Mouse (Mus musculus): ENCODE measurements around the gene Akna. TPM values are rescaled to one million over a fixed set of nuclear protein-coding genes. Genes with fewer than 3 reads are reported as not detected.
A peak's percentile ranks its signal among the peaks of the same experiment; 100 is the strongest.

Gene Akna
- polyA plus RNA-seq, 1 experiment from 2014 or later: 11.2 TPM

DNA sequence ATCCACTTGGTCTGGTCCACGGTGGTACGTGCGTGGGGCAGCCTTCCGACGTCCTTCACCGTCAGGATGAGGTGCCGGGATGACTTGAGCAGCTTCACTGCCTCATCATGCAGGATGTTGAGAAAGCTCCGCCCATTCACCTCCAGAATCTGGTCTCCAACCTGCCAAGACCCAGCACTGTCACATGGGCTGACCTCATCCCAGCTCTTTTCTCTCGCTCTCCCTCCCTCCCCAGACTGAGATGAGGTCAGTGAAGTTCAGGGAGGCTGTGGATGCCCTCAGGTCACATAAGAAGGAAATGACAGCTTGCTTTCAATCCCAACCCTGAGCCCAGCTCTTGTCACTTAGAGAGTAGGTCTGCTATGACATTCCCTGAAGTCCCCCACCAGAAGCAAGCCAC, 32.2 kb upstream of the Akna start:
- Histone ChIP-seq H3K9me3 (ENCODE audit: control insufficient read depth, low read length) (no peaks in the 10 kb centered on the region), H3K27ac (ENCODE audit: low read length) (no peak overlapping the region), H3K9ac (replicated peaks; ENCODE audit: low read depth, low read length) (no peak overlapping the region), H3K4me3 (replicated peaks; ENCODE audit: low read length) (no peak overlapping the region), H3K4me1 (replicated peaks; ENCODE audit: control insufficient read depth, insufficient read depth, low read length) (peaks cover 3% of the 10 kb centered on the region; the same call in 1 of the 2 replicates), H3K27me3 (replicated peaks; ENCODE audit: control insufficient read depth, insufficient read depth, low read length) (no peaks in the 10 kb centered on the region), H3K4me2 (ENCODE audit: low read length) (no peak overlapping the region), H3K36me3 (ENCODE audit: control insufficient read depth, insufficient read depth) (no peaks in the 10 kb centered on the region)
- no peak for ATAC-seq
- 90% methylated on average over 9 of the region's 9 CpGs for whole genome bisulfite sequencing

DNA sequence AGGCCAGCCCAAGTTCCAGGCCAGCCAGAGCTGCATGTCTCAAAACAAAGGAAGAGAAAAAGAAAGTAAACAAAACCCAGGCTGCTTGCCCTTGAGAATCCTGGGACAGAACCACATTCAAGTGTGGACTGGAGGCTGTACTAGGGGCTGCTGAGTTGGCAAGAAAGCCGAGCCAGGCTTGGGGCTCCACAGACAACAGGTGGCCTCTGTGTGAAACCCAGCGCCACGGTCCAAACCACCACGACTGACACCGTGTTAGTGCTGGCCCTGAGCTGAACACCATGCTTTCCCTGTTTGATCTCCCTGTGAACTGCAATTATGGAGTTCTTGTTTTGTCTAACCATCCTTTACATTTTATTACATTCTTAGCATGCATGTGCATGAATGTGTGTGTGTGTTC, 27.9 kb upstream of the Akna start:
- Histone ChIP-seq H3K9ac (replicated peaks; ENCODE audit: low read depth, low read length) (no peak overlapping the region), H3K27ac (ENCODE audit: low read length) (no peak overlapping the region), H3K9me3 (ENCODE audit: control insufficient read depth, low read length) (no peaks in the 10 kb centered on the region), H3K36me3 (ENCODE audit: control insufficient read depth, insufficient read depth) (no peaks in the 10 kb centered on the region), H3K4me2 (ENCODE audit: low read length) (no peak overlapping the region), H3K4me1 (replicated peaks; ENCODE audit: control insufficient read depth, insufficient read depth, low read length) (no peaks in the 10 kb centered on the region), H3K27me3 (replicated peaks; ENCODE audit: control insufficient read depth, insufficient read depth, low read length) (no peaks in the 10 kb centered on the region), H3K4me3 (replicated peaks; ENCODE audit: low read length) (no peak overlapping the region)
- no peak for ATAC-seq
- 82% methylated on average over 5 of the region's 5 CpGs for WGBS

DNA sequence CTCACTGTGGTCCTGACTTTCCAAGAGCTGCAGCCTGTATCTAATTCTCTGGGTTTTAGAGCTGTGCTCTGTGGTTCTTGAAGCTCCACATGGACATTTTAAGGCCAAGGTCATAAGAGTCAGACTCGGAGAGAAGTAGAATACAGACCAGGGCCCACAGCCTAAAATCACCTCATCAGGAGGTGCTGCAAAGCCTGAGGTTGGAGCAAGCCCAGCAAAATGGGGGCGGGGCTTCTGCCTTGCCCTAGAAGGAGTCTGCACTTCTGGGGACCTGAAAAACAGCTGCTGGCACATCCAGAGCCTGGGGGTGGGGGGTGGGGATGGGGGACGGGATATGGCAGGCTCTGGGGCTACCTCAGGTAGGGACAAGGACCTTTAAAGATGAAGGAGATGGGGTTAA, 27.2 kb upstream of the Akna start:
- H3K9me3 ChIP-seq (ENCODE audit: control insufficient read depth, low read length): no peaks in the 10 kb centered on the region
- no peak overlapping the region for H3K4me2 ChIP-seq (ENCODE audit: low read length)
- WGBS: 61% methylated on average over 3 of the region's 3 CpGs
- no peak for ATAC-seq
- H3K36me3 ChIP-seq (ENCODE audit: control insufficient read depth, insufficient read depth): no peaks in the 10 kb centered on the region
- H3K9ac ChIP-seq (replicated peaks; ENCODE audit: low read depth, low read length): no peak overlapping the region
- no peaks in the 10 kb centered on the region for H3K4me1 ChIP-seq (replicated peaks; ENCODE audit: control insufficient read depth, insufficient read depth, low read length)
- H3K4me3 ChIP-seq (replicated peaks; ENCODE audit: low read length): no peak overlapping the region
- H3K27me3 ChIP-seq (replicated peaks; ENCODE audit: control insufficient read depth, insufficient read depth, low read length): no peaks in the 10 kb centered on the region
- no peak overlapping the region for H3K27ac ChIP-seq (ENCODE audit: low read length)

DNA sequence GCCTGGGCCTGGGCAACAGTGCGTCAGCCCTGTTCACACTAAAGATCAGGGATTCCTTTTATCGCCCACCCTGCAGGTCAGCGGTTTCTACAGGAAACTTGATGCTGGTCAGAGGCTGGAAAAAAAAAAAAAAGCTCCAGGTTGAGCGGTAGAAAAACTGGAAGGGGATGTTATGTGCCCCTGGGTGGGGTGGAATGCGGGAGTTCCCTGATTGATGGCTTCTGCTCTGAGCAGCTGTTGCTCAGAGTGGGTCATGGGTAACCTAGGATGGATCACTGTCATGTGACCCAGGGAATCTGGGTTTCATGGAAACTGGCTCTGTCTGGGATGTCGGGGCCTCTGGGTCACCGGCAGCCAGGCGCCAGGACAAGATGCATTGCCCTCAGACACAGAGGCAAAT, 23.2 kb upstream of the Akna start:
- Histone ChIP-seq H3K9me3 (ENCODE audit: control insufficient read depth, low read length) (no peaks in the 10 kb centered on the region), H3K27me3 (replicated peaks; ENCODE audit: control insufficient read depth, insufficient read depth, low read length) (no peaks in the 10 kb centered on the region), H3K36me3 (ENCODE audit: control insufficient read depth, insufficient read depth) (no peaks in the 10 kb centered on the region), H3K9ac (replicated peaks; ENCODE audit: low read depth, low read length) (no peak overlapping the region), H3K4me3 (replicated peaks; ENCODE audit: low read length) (no peak overlapping the region), H3K4me1 (replicated peaks; ENCODE audit: control insufficient read depth, insufficient read depth, low read length) (no peaks in the 10 kb centered on the region), H3K27ac (ENCODE audit: low read length) (no peak overlapping the region), H3K4me2 (ENCODE audit: low read length) (no peak overlapping the region)
- WGBS: 80% methylated on average over 8 of the region's 8 CpGs
- no peak for ATAC-seq

DNA sequence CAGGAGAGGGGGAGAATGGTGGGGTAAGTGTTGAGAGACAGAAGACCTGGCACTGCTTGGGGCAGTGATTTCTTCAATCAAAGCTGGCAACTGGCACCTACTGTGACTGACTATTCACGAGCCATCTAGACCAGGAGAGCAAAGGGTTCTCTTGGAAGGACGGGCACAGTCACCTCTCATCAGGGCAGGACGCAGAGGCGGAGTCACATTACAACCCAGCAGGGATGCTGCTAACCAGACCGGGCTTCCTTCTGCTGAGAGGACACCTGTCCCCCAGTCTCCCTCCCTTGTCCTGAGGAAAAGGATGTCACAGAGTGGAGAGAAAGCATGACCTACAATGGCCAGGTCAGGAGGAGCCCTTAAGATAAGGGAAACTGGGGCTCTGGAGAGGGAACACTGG, 20.7 kb upstream of the Akna start:
- Histone ChIP-seq H3K9ac (replicated peaks; ENCODE audit: low read depth, low read length) (no peak overlapping the region), H3K27ac (ENCODE audit: low read length) (no peak overlapping the region), H3K4me2 (ENCODE audit: low read length) (no peak overlapping the region), H3K27me3 (replicated peaks; ENCODE audit: control insufficient read depth, insufficient read depth, low read length) (no peaks in the 10 kb centered on the region), H3K9me3 (ENCODE audit: control insufficient read depth, low read length) (no peaks in the 10 kb centered on the region), H3K4me1 (replicated peaks; ENCODE audit: control insufficient read depth, insufficient read depth, low read length) (peaks cover 4% of the 10 kb centered on the region), H3K36me3 (ENCODE audit: control insufficient read depth, insufficient read depth) (no peaks in the 10 kb centered on the region), H3K4me3 (replicated peaks; ENCODE audit: low read length) (no peak overlapping the region)
- WGBS: 38% methylated on average over 5 of the region's 5 CpGs
- ATAC-seq: no peak

DNA sequence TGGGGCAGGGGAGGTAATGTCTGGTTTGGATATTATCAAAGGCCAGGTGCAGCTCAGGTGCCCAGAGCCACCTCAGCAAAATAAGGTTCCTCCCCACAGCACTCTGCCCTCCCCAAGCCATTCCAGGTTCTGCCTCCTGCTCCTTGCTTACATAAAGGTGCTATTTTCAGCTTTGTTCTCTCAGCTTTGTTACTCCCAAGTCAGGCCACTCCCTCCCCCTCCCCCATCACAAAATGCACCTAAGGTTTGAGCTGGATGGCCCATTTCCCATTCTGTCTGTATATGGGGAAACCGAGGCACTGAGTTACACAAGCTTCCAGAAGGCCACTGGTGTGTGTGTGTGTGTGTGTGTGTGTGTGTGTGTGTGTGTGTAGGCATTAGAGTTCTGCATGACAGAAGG, 20.1 kb upstream of the Akna start:
- peaks cover 4% of the 10 kb centered on the region for H3K4me1 ChIP-seq (replicated peaks; ENCODE audit: control insufficient read depth, insufficient read depth, low read length)
- no peak overlapping the region for H3K27ac ChIP-seq (ENCODE audit: low read length)
- H3K9ac ChIP-seq (replicated peaks; ENCODE audit: low read depth, low read length): no peak overlapping the region
- 67% methylated on average over 1 of the region's 1 CpGs for WGBS
- H3K27me3 ChIP-seq (replicated peaks; ENCODE audit: control insufficient read depth, insufficient read depth, low read length): no peaks in the 10 kb centered on the region
- no peak for ATAC-seq
- H3K4me3 ChIP-seq (replicated peaks; ENCODE audit: low read length): no peak overlapping the region
- H3K36me3 ChIP-seq (ENCODE audit: control insufficient read depth, insufficient read depth): no peaks in the 10 kb centered on the region
- H3K9me3 ChIP-seq (ENCODE audit: control insufficient read depth, low read length): no peaks in the 10 kb centered on the region
- H3K4me2 ChIP-seq (ENCODE audit: low read length): no peak overlapping the region

DNA sequence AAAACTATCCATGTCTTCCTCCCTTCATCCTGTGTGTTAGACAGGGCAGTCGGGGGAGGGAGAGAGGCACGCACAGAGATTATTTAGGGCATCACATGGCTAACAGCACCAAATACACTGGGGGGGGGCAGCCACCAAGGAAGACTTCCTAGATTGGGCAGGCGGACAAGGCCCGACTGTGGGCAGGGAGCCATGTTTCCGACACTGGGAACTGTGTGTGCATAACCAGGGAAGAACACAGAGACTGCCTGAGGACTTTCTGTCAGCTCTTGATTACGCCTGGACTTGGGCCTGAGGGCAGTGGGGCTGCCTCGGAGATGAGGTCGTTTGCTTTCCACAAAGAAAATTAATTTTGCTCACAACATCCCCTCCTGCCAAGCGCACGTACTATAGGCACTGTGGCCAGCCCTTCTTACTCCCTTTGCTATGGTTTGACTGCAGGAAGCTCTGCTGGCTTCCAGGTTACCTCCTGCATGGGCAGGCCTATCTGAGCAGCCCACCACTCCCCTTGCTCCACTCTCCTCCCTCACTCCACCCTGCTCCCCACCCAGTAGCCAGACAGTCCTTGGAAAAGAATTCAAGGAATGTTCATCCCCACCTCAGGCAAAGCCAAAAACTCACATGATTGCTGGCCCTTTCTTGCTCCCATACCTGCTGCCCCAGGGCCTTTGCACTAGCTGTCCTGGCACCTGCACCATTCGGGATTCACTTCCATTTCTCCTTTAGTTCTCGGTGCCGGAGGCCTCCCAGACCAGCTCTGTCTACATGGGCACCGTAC, 17.2 kb upstream of the Akna start:
- no peak overlapping the region for H3K4me2 ChIP-seq (ENCODE audit: low read length)
- H3K4me1 ChIP-seq (replicated peaks; ENCODE audit: control insufficient read depth, insufficient read depth, low read length): peaks cover 7% of the 10 kb centered on the region
- no peak overlapping the region for H3K27ac ChIP-seq (ENCODE audit: low read length)
- no peak overlapping the region for H3K9ac ChIP-seq (replicated peaks; ENCODE audit: low read depth, low read length)
- peak; percentile 26; the same call in 1 of the 2 replicates for ATAC-seq
- H3K9me3 ChIP-seq (ENCODE audit: control insufficient read depth, low read length): no peaks in the 10 kb centered on the region
- H3K27me3 ChIP-seq (replicated peaks; ENCODE audit: control insufficient read depth, insufficient read depth, low read length): no peaks in the 10 kb centered on the region
- H3K36me3 ChIP-seq (ENCODE audit: control insufficient read depth, insufficient read depth): no peaks in the 10 kb centered on the region
- no peak overlapping the region for H3K4me3 ChIP-seq (replicated peaks; ENCODE audit: low read length)
- WGBS: 44% methylated on average over 14 of the region's 14 CpGs

DNA sequence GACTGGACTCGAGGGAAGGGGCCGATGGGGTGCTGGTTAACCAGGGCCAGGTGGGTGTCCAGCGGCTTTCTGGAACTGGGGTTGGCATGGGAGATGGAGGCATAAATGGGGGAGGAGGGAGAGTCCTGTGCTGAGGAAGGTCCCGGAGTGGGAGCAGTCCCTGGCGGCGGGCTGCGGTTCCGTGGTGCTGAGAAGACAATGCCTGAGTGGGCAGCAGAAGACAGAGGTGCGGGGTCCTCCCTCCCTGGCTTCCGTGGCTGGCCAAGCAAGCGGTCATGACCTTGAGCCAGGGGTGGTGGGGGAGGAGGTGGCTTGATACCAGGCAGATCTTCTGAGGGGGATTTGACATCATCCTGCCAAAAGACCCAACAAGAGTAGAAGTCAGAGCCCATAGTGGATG, 15.1 kb upstream of the Akna start:
- Histone ChIP-seq H3K4me1 (replicated peaks; ENCODE audit: control insufficient read depth, insufficient read depth, low read length) (peaks cover 7% of the 10 kb centered on the region), H3K36me3 (ENCODE audit: control insufficient read depth, insufficient read depth) (no peaks in the 10 kb centered on the region), H3K4me2 (ENCODE audit: low read length) (no peak overlapping the region), H3K27me3 (replicated peaks; ENCODE audit: control insufficient read depth, insufficient read depth, low read length) (no peaks in the 10 kb centered on the region), H3K4me3 (replicated peaks; ENCODE audit: low read length) (no peak overlapping the region), H3K27ac (ENCODE audit: low read length) (no peak overlapping the region), H3K9me3 (ENCODE audit: control insufficient read depth, low read length) (no peaks in the 10 kb centered on the region), H3K9ac (replicated peaks; ENCODE audit: low read depth, low read length) (no peak overlapping the region)
- WGBS: 81% methylated on average over 11 of the region's 11 CpGs
- ATAC-seq: no peak

DNA sequence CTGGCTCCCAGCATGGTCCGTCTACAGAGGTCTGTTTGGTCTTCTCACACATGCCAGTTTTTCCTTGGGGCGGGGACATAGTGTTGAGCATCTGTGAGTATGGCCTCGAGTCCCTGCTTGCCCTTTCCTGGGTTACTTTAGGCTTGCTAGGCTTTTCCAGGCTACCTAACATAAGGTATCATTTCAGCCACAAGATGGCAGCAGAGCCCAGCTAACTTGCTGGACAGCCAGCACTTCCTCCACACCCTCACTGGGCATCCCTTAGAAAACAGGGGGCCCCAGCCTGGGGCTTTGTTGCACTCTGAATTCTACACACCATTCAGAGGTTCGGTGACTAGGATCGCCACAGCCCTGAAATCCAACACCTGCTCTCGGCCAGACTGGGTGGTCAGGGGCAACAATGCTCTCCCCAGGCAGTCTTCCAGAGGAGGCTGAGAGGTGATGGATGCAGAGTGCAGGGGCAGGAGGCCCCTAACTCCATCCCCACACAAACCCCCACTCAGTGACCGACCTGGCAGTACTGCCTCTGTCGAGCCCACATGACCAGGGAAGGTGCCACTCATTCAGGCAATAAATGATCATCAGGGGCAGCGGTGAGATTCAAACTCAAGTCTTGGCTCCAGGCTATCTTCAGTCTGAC, 14.3 kb upstream of the Akna start:
- H3K4me1 ChIP-seq (replicated peaks; ENCODE audit: control insufficient read depth, insufficient read depth, low read length): peaks cover 7% of the 10 kb centered on the region
- 15% methylated on average over 9 of the region's 9 CpGs for WGBS
- no peaks in the 10 kb centered on the region for H3K36me3 ChIP-seq (ENCODE audit: control insufficient read depth, insufficient read depth)
- H3K9ac ChIP-seq (replicated peaks; ENCODE audit: low read depth, low read length): no peak overlapping the region
- ATAC-seq: peak; percentile 73
- no peak overlapping the region for H3K4me3 ChIP-seq (replicated peaks; ENCODE audit: low read length)
- no peaks in the 10 kb centered on the region for H3K9me3 ChIP-seq (ENCODE audit: control insufficient read depth, low read length)
- no peak overlapping the region for H3K4me2 ChIP-seq (ENCODE audit: low read length)
- H3K27ac ChIP-seq (ENCODE audit: low read length): no peak overlapping the region
- no peaks in the 10 kb centered on the region for H3K27me3 ChIP-seq (replicated peaks; ENCODE audit: control insufficient read depth, insufficient read depth, low read length)
